Mouse (Mus musculus) lung, postnatal 0 days (tissue): ENCODE data around the gene Gm30191.

Source experiments
- CTCF ChIP-seq: IDR thresholded peaks from 2 replicates; pipeline ENCODE4 v1.5.1; 2016; ENCODE audit warnings: antibody characterized with exemption, mild to moderate bottlenecking
- EP300 ChIP-seq: IDR thresholded peaks from 2 replicates; pipeline ENCODE4 v1.6.1; 2016; ENCODE audit warnings: antibody characterized with exemption, mild to moderate bottlenecking, control low read depth

DNA sequence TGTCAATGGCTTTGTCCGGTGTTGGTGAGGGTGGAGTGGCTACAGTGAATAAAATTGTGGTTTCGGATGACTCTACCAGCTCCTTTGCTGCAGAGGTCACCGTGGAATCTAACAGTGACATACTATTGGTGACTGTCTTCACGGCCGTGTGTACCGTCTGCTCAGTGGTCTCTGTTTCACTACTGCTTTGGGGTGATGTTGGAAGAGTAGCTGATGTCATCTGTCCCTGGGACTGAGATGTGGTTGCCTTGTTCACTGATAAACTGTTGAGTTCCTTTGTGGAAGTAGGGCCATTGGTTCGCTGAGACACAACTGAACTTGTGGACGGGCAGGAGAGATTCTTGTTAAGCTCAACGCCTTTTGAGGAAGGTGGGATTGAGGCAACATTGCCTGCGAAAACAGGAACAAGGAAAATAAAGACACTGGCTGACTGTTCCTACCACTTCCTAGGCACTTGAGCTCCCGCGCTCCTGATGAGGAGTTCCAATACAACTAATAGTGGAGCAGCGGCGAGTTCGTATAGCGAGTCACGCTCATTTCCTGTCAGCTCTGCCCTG lies 43.3 kb upstream of the Gm30191 start:
- no peak for TF ChIP-seq CTCF
- no peak for TF ChIP-seq EP300
